Mouse (Mus musculus): ENCODE data around the gene Gm20708. TPM values are rescaled to one million over a fixed set of nuclear protein-coding genes. Genes with fewer than 3 reads are reported as not detected.
A peak's percentile ranks its signal among the peaks of the same experiment; 100 is the strongest.

Gene Gm20708
- polyA plus RNA-seq, 1 experiment, result not detected

DNA sequence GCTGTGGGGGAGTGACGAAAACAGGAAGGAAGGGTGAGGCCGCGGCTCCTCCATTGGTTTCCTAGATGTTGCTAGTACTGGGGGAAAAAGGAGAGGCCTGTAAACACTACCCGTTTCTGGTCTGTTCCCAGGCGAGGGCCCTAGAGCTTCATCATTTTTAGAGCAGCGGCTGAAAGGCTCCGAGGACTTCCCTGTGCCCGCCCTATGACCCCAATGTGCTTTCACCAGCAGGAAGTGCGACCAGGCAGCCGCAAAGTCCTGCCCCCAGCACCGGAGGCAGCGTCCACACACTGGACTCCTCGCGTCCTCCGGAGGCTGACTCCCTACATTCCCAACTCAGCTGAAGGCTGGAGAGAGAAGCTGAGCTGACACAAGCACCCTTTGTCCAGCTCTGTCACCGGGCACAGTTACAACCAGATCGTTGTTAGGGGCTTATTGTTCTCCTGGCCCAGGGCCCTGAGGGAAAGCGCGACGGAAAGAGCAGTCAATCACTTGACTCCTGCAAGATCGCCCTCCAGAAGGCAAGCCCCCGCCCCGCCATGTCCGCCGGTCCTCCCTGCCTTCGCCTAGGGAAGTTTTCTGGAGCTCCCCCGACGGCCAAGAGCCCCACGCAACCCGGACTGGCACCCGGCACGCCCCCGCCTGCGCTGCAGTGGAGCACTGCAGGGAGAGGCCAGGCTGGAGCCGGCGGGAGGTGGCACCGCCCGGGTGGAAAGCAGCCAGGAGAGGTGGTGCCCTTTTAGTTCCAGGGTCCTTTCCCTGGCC, 29.9 kb upstream of the Gm20708 start:
- H3K4me3 ChIP-seq (ENCODE audit: insufficient read depth, low read depth, low read length), result peak overlapping the region; percentile 24
- 18% methylated on average over 38 of the region's 38 CpGs for WGBS
- H3K27ac ChIP-seq (ENCODE audit: insufficient read depth, low read depth, low read length), result no peak overlapping the region
- TF ChIP-seq POLR2A (IDR thresholded peaks at IDR 0.05; ENCODE audit: insufficient read depth, low read depth, low read length) (no peak), CTCF (IDR thresholded peaks at IDR 0.05; ENCODE audit: insufficient read depth, low read depth, low read length) (no peak)
- peaks cover 34% of the 10 kb centered on the region for H3K4me1 ChIP-seq (ENCODE audit: control insufficient read depth, insufficient read depth, low read length)

DNA sequence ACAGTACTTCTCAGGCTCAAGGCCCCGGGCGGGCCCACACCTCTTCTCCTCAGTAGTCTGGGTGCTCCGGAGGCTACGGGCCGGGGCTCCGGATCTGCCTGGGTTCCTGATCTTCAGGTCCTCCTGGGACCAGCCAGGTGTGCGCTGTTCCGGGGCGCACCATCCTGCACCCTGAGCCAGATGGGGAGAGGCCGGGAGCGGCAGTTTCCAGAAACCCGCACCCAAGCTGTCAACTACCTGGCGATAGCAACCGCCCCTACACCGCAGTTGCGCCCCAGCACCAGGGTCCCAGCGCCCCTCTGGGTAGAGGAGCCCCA, 29.3 kb upstream of the Gm20708 start:
- peaks cover 34% of the 10 kb centered on the region for H3K4me1 ChIP-seq (ENCODE audit: control insufficient read depth, insufficient read depth, low read length)
- no peak for TF ChIP-seq POLR2A (IDR thresholded peaks at IDR 0.05; ENCODE audit: insufficient read depth, low read depth, low read length)
- peak overlapping the region; percentile 24 for H3K4me3 ChIP-seq (ENCODE audit: insufficient read depth, low read depth, low read length)
- H3K27ac ChIP-seq (ENCODE audit: insufficient read depth, low read depth, low read length), result no peak overlapping the region
- WGBS, result 6% methylated on average over 17 of the region's 17 CpGs

DNA sequence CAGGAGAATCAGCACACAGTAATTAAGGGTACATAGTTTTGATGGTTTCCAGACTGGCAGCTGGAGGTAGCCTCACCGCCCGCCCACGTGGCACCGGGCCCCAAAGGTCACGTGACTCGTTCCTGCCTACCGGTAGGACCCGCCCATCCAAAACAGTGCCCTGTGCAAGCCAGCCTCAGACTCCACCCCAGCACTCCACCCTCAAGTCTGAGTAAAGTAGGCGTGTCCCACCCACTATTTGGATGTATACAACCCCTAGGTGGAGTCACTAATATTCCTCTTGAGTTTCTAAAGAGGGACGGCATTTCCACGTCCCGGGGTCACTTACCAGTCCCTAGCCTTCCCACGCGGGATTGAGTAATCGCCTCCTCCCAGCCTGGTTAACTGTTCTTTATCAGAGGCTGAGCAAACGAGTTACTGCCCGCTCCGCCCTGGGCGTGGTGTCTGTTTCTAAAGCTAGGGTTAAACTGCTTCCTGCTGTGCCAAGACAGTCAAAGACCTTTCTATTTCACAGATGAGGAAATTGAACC, 28.8 kb upstream of the Gm20708 start:
- peak overlapping the region; percentile 24 for H3K4me3 ChIP-seq (ENCODE audit: insufficient read depth, low read depth, low read length)
- TF ChIP-seq POLR2A (IDR thresholded peaks at IDR 0.05; ENCODE audit: insufficient read depth, low read depth, low read length) (no peak), CTCF (IDR thresholded peaks at IDR 0.05; ENCODE audit: insufficient read depth, low read depth, low read length) (no peak)
- no peak overlapping the region for H3K27ac ChIP-seq (ENCODE audit: insufficient read depth, low read depth, low read length)
- peaks cover 34% of the 10 kb centered on the region for H3K4me1 ChIP-seq (ENCODE audit: control insufficient read depth, insufficient read depth, low read length)
- 7% methylated on average over 19 of the region's 19 CpGs for WGBS

DNA sequence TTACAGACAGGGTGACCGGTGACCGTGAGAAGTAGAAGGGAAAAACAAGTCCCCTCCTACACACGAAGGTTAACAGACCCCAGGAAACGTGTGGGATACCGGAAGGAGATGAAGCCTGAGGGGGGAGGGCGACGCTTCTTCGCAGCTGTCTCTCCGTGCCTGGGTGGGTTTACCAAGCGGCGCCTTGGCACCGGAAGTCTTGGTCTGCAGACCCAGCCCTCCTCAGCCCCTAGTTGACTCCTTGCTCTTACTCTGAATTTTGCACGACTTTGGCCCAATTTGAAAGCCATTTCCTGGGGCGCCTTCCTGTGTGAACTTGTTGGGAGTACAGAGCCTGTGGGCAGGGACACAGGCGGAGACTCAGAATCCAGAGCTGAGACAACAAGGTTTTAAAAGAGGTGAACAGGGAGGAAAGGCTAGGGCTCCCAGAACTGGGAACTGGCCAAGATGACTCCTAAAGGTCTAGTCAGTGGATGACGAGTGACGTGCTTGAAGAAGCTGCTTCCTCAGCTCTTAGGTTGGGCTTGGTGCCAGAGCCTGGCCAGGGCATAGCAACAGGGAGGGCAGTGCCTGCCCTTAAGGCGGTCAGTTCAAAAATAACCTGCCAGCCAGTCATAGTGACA, 28.2 kb upstream of the Gm20708 start:
- WGBS, result 34% methylated on average over 18 of the region's 18 CpGs
- Histone ChIP-seq H3K27ac (ENCODE audit: insufficient read depth, low read depth, low read length) (no peak overlapping the region), H3K4me3 (ENCODE audit: insufficient read depth, low read depth, low read length) (no peak overlapping the region; the same call in 1 of the 2 replicates), H3K4me1 (ENCODE audit: control insufficient read depth, insufficient read depth, low read length) (peaks cover 34% of the 10 kb centered on the region)
- TF ChIP-seq CTCF (IDR thresholded peaks at IDR 0.05; ENCODE audit: insufficient read depth, low read depth, low read length), result no peak
- TF ChIP-seq POLR2A (IDR thresholded peaks at IDR 0.05; ENCODE audit: insufficient read depth, low read depth, low read length), result no peak

DNA sequence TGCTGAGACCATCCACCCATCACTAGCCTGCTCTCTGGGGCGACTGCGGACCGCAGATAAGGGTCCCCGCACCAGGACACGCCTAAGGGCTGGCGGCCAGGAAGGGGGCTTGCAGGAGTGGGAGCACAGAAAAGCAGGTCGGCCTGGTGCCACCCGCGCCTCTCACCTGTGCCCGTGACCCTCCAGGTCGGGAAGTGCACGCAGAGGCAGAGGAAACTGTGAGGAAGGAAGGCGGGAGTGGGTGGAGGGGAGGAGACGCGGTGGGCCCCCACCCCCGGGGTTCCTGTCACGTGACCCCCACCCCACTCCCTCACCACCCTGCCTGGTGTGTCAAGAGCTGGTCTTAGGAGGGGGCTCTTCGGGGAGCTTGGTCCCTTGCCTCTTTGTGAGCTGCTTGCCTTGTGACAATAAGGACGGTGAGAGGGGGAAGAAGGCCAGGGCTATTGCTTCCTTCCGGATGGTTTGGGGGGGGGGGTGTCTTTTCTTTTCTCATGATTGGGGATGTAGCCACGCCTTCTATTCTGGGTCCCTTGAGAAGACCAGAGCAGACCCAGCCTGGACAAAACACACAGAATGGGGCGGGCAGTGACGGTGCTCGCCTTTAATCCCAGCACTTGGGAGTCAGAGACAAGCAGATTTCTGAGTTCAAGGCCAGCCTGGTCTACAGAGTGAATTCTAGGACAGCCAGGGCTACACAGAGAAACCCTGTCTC, 27.3 kb upstream of the Gm20708 start, which contains the start of the genes Tmc8 and Tmc6:
Gene Tmc8, plus strand, starts transcription at position 84 of the 712 bp plus-strand sequence.
Gene Tmc6, minus strand, starts transcription at position 206 of the 712 bp plus-strand sequence.
- WGBS, result 63% methylated on average over 24 of the region's 24 CpGs
- peaks cover 34% of the 10 kb centered on the region for H3K4me1 ChIP-seq (ENCODE audit: control insufficient read depth, insufficient read depth, low read length)
- no peak within 1 kb of the TSS for H3K27ac ChIP-seq (ENCODE audit: insufficient read depth, low read depth, low read length)
- peak within 1 kb of the TSS; percentile 20; the same call in 1 of the 2 replicates for H3K4me3 ChIP-seq (ENCODE audit: insufficient read depth, low read depth, low read length)
- TF ChIP-seq POLR2A (IDR thresholded peaks at IDR 0.05; ENCODE audit: insufficient read depth, low read depth, low read length), result no peak
- TF ChIP-seq CTCF (IDR thresholded peaks at IDR 0.05; ENCODE audit: insufficient read depth, low read depth, low read length), result no peak

DNA sequence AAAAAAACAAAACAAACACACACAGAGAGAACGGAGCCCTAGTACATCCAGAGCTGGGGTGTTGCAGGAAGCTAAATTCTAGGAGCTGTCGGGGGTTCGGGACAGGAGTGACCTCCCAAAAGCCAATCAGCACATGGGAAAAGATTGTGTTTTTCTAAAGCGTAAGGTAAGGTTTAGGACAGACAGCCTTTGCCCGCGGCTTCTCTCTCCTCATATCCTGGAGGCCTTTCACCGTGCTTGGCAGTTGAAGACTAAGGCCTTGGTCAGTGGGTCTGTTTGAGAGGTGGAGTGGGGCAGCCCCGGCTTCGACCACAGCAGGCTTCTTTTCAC, 26.8 kb upstream of the Gm20708 start:
- no peak for TF ChIP-seq POLR2A (IDR thresholded peaks at IDR 0.05; ENCODE audit: insufficient read depth, low read depth, low read length)
- no peak for TF ChIP-seq CTCF (IDR thresholded peaks at IDR 0.05; ENCODE audit: insufficient read depth, low read depth, low read length)
- 72% methylated on average over 9 of the region's 9 CpGs for WGBS
- no peak overlapping the region; the same call in 1 of the 2 replicates for H3K4me3 ChIP-seq (ENCODE audit: insufficient read depth, low read depth, low read length)

DNA sequence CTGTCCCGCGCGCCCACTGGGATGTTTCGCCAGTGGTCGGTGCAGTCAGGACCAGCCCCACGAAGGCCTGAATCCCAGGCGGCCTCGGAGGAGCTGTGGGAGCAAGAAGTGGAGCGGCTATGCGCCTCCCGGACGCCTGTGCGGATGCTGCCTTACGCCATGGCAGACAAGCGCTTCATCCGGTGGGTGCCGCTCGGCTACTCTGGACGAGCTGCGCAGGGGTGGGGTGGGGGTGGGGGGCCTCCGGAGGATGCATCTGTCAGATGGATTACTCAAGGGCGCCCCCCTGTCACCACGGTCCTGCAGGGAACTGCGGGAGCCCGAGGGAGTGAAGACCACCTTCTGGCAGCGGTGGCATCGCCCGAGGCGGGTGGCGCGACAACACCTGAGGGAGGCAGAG, 26.4 kb upstream of the Gm20708 start:
- H3K27ac ChIP-seq (ENCODE audit: insufficient read depth, low read depth, low read length), result no peak overlapping the region
- 17% methylated on average over 31 of the region's 31 CpGs for whole genome bisulfite sequencing

More for the DNA sequence above, 26.8 kb upstream of the Gm20708 start:
- H3K4me1 ChIP-seq (ENCODE audit: control insufficient read depth, insufficient read depth, low read length), result peaks cover 34% of the 10 kb centered on the region
- no peak overlapping the region for H3K27ac ChIP-seq (ENCODE audit: insufficient read depth, low read depth, low read length)

DNA sequence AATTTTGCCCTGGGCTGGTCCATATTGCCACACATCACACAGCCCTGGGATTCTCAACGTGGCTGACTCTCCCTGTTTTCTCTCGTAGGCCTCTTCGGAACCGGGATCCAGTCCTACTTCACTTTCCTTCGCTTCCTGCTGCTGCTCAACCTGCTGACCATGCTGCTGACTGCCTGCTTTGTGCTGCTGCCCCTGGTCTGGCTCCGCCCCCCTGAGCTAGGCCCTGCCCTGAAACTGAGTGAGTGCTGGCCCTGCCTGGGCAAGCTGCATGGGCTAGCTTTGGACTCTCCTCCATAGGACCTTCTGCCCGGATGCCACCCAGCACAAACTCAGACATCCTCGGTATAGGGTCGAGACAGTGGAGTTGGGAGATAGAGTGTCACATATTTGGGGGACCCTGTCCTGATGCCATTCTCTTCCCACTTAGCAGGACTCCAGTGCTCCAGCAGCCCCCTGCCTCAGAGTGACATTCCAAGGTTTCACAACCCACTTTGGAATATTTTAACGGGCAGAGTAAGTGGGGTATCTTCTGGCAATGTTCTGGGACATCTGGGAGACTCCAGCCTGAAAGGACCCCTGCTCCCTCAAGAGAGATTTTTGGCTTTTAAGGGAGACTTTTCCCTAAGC, 25.7 kb upstream of the Gm20708 start:
- Histone ChIP-seq H3K27ac (ENCODE audit: insufficient read depth, low read depth, low read length) (no peak overlapping the region), H3K4me3 (ENCODE audit: insufficient read depth, low read depth, low read length) (no peak overlapping the region), H3K4me1 (ENCODE audit: control insufficient read depth, insufficient read depth, low read length) (peaks cover 30% of the 10 kb centered on the region)
- 73% methylated on average over 10 of the region's 10 CpGs for WGBS
- no peak for TF ChIP-seq CTCF (IDR thresholded peaks at IDR 0.05; ENCODE audit: insufficient read depth, low read depth, low read length)
- TF ChIP-seq POLR2A (IDR thresholded peaks at IDR 0.05; ENCODE audit: insufficient read depth, low read depth, low read length), result no peak

More for the DNA sequence above, 26.4 kb upstream of the Gm20708 start:
- Histone ChIP-seq H3K4me3 (ENCODE audit: insufficient read depth, low read depth, low read length) (peak overlapping the region; percentile 20; the same call in 1 of the 2 replicates), H3K4me1 (ENCODE audit: control insufficient read depth, insufficient read depth, low read length) (peaks cover 34% of the 10 kb centered on the region)
- TF ChIP-seq CTCF (IDR thresholded peaks at IDR 0.05; ENCODE audit: insufficient read depth, low read depth, low read length) (no peak), POLR2A (IDR thresholded peaks at IDR 0.05; ENCODE audit: insufficient read depth, low read depth, low read length) (no peak)
